Mouse (Mus musculus) embryonic facial prominence, embryonic 14.5 days (tissue): ENCODE data around the gene Slc7a5. TPM values are rescaled to one million over a fixed set of nuclear protein-coding genes. Genes with fewer than 3 reads are reported as not detected.
A peak's percentile ranks its signal among the peaks of the same experiment; 100 is the strongest.

Source experiments
- ATAC-seq: fragments of 200-750 bp; cut with Nextera tagmentation; 2 replicates; pipeline ENCODE4 v1.8.0; 2017; ENCODE audit warnings: low read depth, moderate number of reproducible peaks, moderate TSS enrichment
- DNase-seq: peaks from one replicate; pipeline ENCODE4 v3.0.0-alpha.2; 2015; ENCODE audit warnings: low spot score
- H3K27ac ChIP-seq: fragments of 300-500 bp; sonication (generic); replicated peaks from 2 replicates; pipeline ENCODE4 v1.5.1; 2014; ENCODE audit warnings: low read depth, mild to moderate bottlenecking, low read length, moderate library complexity
- H3K27me3 ChIP-seq: fragments of 300-500 bp; sonication (generic); replicated peaks from 2 replicates; pipeline ENCODE4 v1.6.1; 2014; ENCODE audit warnings: low read length; ENCODE audit not compliant: control insufficient read depth, insufficient read depth
- H3K36me3 ChIP-seq: fragments of 300-500 bp; sonication (generic); 2 replicates; pipeline ENCODE4 v1.6.1; 2014; ENCODE audit warnings: low read length, mixed read lengths; ENCODE audit not compliant: control insufficient read depth, insufficient read depth
- H3K4me1 ChIP-seq: fragments of 300-500 bp; sonication (generic); 2 replicates; pipeline ENCODE4 v1.6.1; 2014; ENCODE audit warnings: antibody characterized with exemption, low read length; ENCODE audit not compliant: control insufficient read depth, insufficient read depth
- H3K4me2 ChIP-seq: fragments of 300-500 bp; sonication (generic); 2 replicates; pipeline ENCODE4 v1.6.1; 2014; ENCODE audit warnings: low read depth, mild to moderate bottlenecking, low read length, moderate library complexity, mixed read lengths
- H3K4me3 ChIP-seq: fragments of 300-500 bp; sonication (generic); 2 replicates; pipeline ENCODE4 v1.5.1; 2014; ENCODE audit warnings: low read depth, mild to moderate bottlenecking, low read length
- H3K9ac ChIP-seq: fragments of 300-500 bp; sonication (generic); 2 replicates; pipeline ENCODE4 v1.6.1; 2014; ENCODE audit warnings: low read depth, mild to moderate bottlenecking, low read length, moderate library complexity, mixed read lengths
- H3K9me3 ChIP-seq: fragments of 300-500 bp; sonication (generic); 2 replicates; pipeline ENCODE4 v1.6.1; 2016; ENCODE audit warnings: low read length; ENCODE audit not compliant: control insufficient read depth
- WGBS: fragments of 180-500 bp; shearing (Covaris S2); extraction: QIAGEN DNeasy Blood & Tissue Kit; methylation state at CpG from one replicate; pipeline ENCODE4 v1.1.7; 2014; 5-methylcytosine and 5-hydroxymethylcytosine counted together
- polyA plus RNA-seq: library from polyadenylated mRNA; unstranded; fragments of >200 nt; fragmentation: Nextera tagmentation; extraction: Ambion mirVana; gene quantifications from 2 replicates; pipeline ENCODE4 v1.2.1, GENCODE M21; 2014

The Slc7a5 gene
- polyA plus RNA-seq, 1 experiment from 2014 or later = 29.6 TPM

DNA sequence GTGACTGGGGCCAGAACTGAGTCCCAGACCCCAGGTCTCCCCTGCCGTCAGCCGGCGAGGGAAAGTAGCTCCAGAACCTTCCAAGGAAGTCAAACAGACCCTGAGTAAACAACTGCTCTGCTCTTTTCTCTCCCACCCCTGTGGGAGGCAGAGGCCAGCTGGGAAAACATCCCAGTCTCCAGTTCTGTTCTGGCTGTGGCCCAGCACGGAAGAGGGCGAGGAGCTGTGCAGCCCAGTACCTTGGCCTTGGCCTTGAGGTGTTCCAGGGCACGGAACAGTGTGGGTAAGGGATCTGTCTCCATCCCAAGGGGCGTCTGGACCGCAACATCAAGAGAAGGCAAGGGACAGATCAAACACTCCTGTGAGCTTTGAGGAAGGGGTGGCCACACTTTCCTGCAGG is 14.6 kb upstream of the Slc7a5 start:
- no peak overlapping the region for H3K4me3 ChIP-seq
- 44% methylated on average over 8 of the region's 8 CpGs for WGBS
- H3K9me3 ChIP-seq = no peaks in the 10 kb centered on the region
- ATAC-seq = peak; percentile 34; the same call in 1 of the 2 replicates
- no peaks in the 10 kb centered on the region for H3K27me3 ChIP-seq
- H3K36me3 ChIP-seq = no peaks in the 10 kb centered on the region
- H3K4me2 ChIP-seq = no peak overlapping the region
- peak; percentile 41 for DNase-seq
- no peak overlapping the region for H3K27ac ChIP-seq
- H3K9ac ChIP-seq = no peak overlapping the region
- no peaks in the 10 kb centered on the region for H3K4me1 ChIP-seq

DNA sequence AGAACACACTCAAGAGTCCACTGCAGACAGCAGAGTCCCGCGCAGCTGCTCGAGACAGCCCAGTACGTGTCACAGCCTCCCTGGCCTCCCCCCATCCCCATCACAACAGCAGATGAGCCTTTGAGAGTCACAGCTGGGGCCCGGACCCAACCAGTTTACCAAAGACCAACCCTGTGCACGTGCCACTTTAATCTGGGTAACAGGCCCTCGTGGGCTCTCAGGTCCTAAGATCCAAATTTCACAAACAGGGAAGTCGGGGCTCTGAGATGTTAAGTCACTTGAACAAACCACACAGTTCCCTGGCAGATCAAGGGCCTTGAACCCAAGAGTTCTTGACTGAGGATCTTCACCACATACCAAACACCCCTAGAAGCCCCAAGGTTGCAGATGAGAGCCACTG is 14.1 kb upstream of the Slc7a5 start:
- Histone ChIP-seq H3K36me3 (no peaks in the 10 kb centered on the region), H3K9ac (no peak overlapping the region), H3K4me3 (no peak overlapping the region), H3K4me2 (no peak overlapping the region), H3K27me3 (no peaks in the 10 kb centered on the region), H3K27ac (no peak overlapping the region), H3K4me1 (no peaks in the 10 kb centered on the region), H3K9me3 (no peaks in the 10 kb centered on the region)
- ATAC-seq = no peak
- DNase-seq = no peak
- WGBS = 70% methylated on average over 8 of the region's 8 CpGs

DNA sequence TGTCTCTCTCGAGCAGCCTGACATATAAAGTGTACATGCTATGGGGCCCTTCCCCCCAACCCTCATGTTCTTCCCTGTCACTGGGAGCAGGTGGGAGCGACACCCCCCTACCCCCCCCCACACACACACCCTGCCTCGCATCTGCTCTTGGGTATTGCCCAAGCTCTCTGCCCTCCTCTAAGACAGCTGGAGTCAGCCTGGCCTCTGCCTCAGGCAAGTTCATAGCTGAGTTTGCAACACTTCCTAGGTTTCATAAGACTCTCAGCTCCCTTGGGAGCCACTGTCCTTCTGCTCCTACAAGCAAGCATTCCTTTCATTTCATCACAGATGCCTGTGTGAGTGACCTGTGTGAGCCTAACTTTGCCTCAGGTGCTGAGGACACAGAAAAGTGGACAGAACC is 12.2 kb upstream of the Slc7a5 start:
- Histone ChIP-seq H3K4me2 (no peak overlapping the region), H3K27me3 (no peaks in the 10 kb centered on the region), H3K4me1 (no peaks in the 10 kb centered on the region), H3K27ac (no peak overlapping the region), H3K9ac (no peak overlapping the region), H3K4me3 (no peak overlapping the region), H3K36me3 (no peaks in the 10 kb centered on the region), H3K9me3 (no peaks in the 10 kb centered on the region)
- 26% methylated on average over 3 of the region's 3 CpGs for WGBS
- ATAC-seq (no peak; the same call in 1 of the 2 replicates), DNase-seq (peak; percentile 72)

GRCm38 (mm10) chr8:121919158-121919557 is 11.7 kb upstream of the Slc7a5 start:
- Histone ChIP-seq H3K9ac (no peak overlapping the region), H3K27me3 (no peaks in the 10 kb centered on the region), H3K36me3 (no peaks in the 10 kb centered on the region), H3K9me3 (no peaks in the 10 kb centered on the region), H3K4me3 (no peak overlapping the region), H3K27ac (no peak overlapping the region), H3K4me1 (no peaks in the 10 kb centered on the region), H3K4me2 (no peak overlapping the region)
- ATAC-seq (no peak), DNase-seq (no peak)
- 54% methylated on average over 4 of the region's 4 CpGs for WGBS

DNA sequence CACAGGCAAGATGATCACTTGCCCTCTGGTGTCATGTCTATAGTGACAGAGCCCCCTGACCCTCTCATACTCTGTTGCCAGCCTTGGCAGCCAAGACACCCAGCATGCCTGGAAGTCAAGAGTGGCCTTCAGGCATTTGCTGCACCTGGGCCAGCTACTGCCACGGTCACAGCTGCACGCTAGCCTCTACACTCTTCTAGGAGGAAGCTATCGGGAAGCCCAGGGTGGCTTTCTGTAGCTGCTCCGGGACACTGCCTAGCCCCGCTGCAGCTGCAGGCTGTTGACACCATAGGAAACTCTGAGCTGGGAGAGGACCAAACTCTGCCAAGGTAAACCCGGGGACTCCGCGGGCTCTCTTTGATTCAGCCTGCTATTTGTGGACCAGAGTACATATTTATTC is 5.9 kb upstream of the Slc7a5 start:
- no peak overlapping the region for H3K9ac ChIP-seq
- H3K27me3 ChIP-seq = no peaks in the 10 kb centered on the region; the same call in 1 of the 2 replicates
- ATAC-seq (no peak), DNase-seq (no peak)
- no peak overlapping the region for H3K4me2 ChIP-seq
- H3K4me3 ChIP-seq = no peak overlapping the region
- H3K4me1 ChIP-seq = 0 out of 2 replicates have a peak, but pooled peaks cover under 1% of the 10 kb centered on the region
- 72% methylated on average over 6 of the region's 8 CpGs for WGBS
- no peaks in the 10 kb centered on the region for H3K36me3 ChIP-seq
- no peaks in the 10 kb centered on the region for H3K9me3 ChIP-seq
- no peak overlapping the region for H3K27ac ChIP-seq

GRCm38 (mm10) chr8:121912831-121913230 is 5.3 kb upstream of the Slc7a5 start:
- no peak overlapping the region for H3K4me3 ChIP-seq
- 68% methylated on average over 3 of the region's 3 CpGs for WGBS
- no peaks in the 10 kb centered on the region; the same call in 1 of the 2 replicates for H3K27me3 ChIP-seq
- H3K4me2 ChIP-seq = no peak overlapping the region
- H3K9ac ChIP-seq = no peak overlapping the region
- no peaks in the 10 kb centered on the region for H3K36me3 ChIP-seq
- ATAC-seq (no peak), DNase-seq (no peak)
- no peak overlapping the region for H3K27ac ChIP-seq
- no peaks in the 10 kb centered on the region for H3K9me3 ChIP-seq
- H3K4me1 ChIP-seq = peaks cover 6% of the 10 kb centered on the region; the same call in 1 of the 2 replicates

DNA sequence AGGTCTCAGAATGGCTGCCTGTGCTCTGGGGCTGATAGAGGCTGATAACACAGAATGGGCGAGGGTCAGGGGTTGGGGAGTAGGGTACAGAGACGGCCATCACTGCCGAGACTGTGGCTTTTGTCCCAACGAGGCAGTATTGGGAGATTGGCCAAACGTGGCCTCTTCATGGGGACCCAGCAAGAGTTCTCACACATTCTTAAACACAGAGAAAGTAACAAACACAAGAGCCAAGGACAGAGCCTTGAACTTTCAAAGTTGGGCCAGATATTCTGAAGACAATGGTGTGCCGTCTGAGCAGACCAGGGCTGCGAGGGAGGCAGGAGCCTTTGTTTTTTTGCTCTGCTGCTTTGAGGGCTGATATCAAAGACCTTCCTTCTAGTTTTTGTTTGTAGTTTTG is 4.5 kb upstream of the Slc7a5 start:
- Histone ChIP-seq H3K4me1 (peaks cover 7% of the 10 kb centered on the region; the same call in 1 of the 2 replicates), H3K27ac (no peak overlapping the region), H3K9me3 (no peaks in the 10 kb centered on the region), H3K4me3 (no peak overlapping the region), H3K4me2 (no peak overlapping the region), H3K27me3 (no peaks in the 10 kb centered on the region; the same call in 1 of the 2 replicates), H3K36me3 (no peaks in the 10 kb centered on the region), H3K9ac (no peak overlapping the region)
- ATAC-seq = no peak
- 71% methylated on average over 7 of the region's 7 CpGs for WGBS
- DNase-seq = no peak

DNA sequence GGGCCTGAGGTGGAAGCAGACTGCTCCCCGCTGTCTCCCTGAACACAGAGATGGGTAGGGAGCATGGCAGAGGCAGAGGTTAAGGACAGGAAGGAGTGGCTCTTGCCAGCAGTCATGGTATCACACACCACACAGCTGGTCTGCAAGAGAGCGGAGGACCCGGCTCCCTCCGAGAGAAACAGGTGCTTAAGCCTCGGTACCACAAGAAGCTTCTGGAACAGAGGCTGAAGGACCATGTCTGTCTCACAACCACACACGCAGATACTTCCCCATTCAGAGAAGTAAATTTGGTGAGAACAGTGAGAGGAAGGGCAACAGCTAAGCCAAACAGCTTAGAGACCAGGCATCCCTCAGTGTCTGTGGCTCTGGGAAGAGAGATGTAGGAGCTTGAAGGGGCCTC is 3.9 kb upstream of the Slc7a5 start:
- Histone ChIP-seq H3K4me2 (no peak overlapping the region), H3K27ac (no peak overlapping the region), H3K27me3 (no peaks in the 10 kb centered on the region; the same call in 1 of the 2 replicates), H3K4me1 (peaks cover 7% of the 10 kb centered on the region), H3K4me3 (no peak overlapping the region), H3K36me3 (no peaks in the 10 kb centered on the region), H3K9ac (no peak overlapping the region), H3K9me3 (no peaks in the 10 kb centered on the region)
- ATAC-seq = no peak
- DNase-seq = no peak
- 81% methylated on average over 6 of the region's 6 CpGs for WGBS

DNA sequence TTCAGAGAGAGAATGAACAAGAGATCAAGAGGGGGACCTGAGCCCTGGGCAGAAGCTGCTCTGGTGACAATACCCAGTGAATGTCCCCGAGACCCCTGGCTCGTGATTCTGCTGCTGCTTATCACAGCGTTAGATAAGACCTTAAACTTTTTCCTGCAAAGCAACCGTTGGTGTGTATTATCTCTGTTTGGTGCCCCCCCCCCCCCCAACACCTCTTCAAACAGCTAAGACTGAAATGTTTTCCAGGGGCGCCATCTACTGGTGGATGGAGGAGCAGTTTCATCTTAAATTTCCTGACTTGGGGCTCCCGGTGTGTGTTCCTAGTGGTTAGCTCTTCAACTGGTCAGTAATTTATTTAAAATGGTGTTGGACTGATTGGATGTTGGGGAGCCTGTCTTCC is 2.2 kb upstream of the Slc7a5 start:
- Histone ChIP-seq H3K9ac (no peak overlapping the region), H3K36me3 (no peaks in the 10 kb centered on the region), H3K4me1 (peaks cover 18% of the 10 kb centered on the region), H3K9me3 (no peaks in the 10 kb centered on the region), H3K4me3 (no peak overlapping the region), H3K4me2 (no peak overlapping the region), H3K27me3 (no peaks in the 10 kb centered on the region; the same call in 1 of the 2 replicates), H3K27ac (no peak overlapping the region)
- DNase-seq (peak; percentile 76), ATAC-seq (no peak)
- 9% methylated on average over 6 of the region's 6 CpGs for WGBS
